Mouse (Mus musculus): ENCODE measurements around the gene Hmgn1. TPM values are rescaled to one million over a fixed set of nuclear protein-coding genes. Genes with fewer than 3 reads are reported as not detected.
"Not testable (repeated sequence)": the region's sequence is repeated elsewhere in the genome, so short reads cannot be mapped to it uniquely, and the experiment has no call there.

Hmgn1 gene
- polyA plus RNA-seq, 1 experiment from 2014 or later: 506 TPM

DNA sequence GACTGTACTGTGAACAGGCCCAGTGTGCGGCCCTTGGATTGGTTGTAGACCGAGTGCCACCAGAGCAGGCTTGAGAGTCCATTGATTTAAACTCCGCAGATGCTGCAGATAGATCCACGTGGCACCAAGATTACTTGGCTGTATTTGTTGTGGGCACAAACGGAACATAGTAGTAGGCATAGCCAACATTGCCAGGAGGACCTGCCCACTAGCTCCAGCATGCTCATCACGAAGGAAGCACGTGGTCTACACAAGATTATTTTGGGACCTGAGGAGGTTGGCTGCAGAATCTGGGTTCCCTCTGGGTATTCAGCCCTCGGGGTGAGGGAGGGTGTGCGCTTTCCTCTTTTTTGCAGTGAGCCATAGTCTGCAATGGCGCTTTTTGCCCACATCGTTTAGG, 29.6 kb upstream of the Hmgn1 start:
- Histone ChIP-seq H3K36me3 (peaks cover 37% of the 10 kb centered on the region), H3K4me2 (no peak overlapping the region), H3K4me3 (no peak overlapping the region), H3K27me3 (replicated peaks) (no peaks in the 10 kb centered on the region), H3K9ac (no peak overlapping the region), H3K9me3 (replicated peaks) (no peaks in the 10 kb centered on the region), H3K4me1 (replicated peaks) (peaks cover 13% of the 10 kb centered on the region), H3K27ac (ENCODE audit: poor library complexity, severe bottlenecking) (no peak overlapping the region)
- ATAC-seq (ENCODE audit: insufficient number of reproducible peaks, low FRiP score): no peak
- WGBS: 88% methylated on average over 11 of the region's 11 CpGs

- no peak overlapping the region for H3K27ac ChIP-seq (ENCODE audit: poor library complexity, severe bottlenecking)
- WGBS: 86% methylated on average over 8 of the region's 8 CpGs
These were observed 28.5 kb upstream of the Hmgn1 start for GRCm38 (mm10) chr16:96156019-96156418.

DNA sequence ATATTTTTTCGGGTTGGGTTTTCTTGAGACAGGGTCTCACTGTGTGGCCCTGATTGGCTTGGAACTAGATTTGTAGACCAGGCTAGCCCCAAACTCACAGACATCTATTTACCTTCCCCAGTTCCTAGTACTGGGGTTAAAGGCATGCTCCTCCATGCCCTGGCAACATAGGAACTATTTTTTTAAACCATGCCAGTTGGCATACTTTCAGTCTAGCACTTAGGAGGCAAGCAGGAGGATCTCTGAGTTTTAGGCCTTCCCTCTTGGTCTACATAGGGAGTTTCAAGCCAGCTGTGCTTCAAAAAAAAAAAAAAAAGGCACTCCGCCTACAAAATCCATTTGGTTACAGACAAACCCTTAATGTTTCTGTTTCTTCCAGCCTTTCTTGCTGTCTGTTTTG, 26.9 kb upstream of the Hmgn1 start:
- peaks cover 38% of the 10 kb centered on the region for H3K36me3 ChIP-seq
- no peak overlapping the region for H3K9ac ChIP-seq
- 85% methylated on average over 2 of the region's 2 CpGs for WGBS
- peaks cover 29% of the 10 kb centered on the region for H3K4me1 ChIP-seq (replicated peaks)
- no peak overlapping the region for H3K4me3 ChIP-seq
- H3K27ac ChIP-seq (ENCODE audit: poor library complexity, severe bottlenecking): no peak overlapping the region
- H3K9me3 ChIP-seq (replicated peaks): no peaks in the 10 kb centered on the region
- no peaks in the 10 kb centered on the region for H3K27me3 ChIP-seq (replicated peaks)
- ATAC-seq (ENCODE audit: insufficient number of reproducible peaks, low FRiP score): no peak
- no peak overlapping the region for H3K4me2 ChIP-seq

More at GRCm38 (mm10) chr16:96156019-96156418, 28.5 kb upstream of the Hmgn1 start:
- Histone ChIP-seq H3K9me3 (replicated peaks) (no peaks in the 10 kb centered on the region), H3K4me1 (replicated peaks) (peaks cover 20% of the 10 kb centered on the region), H3K4me2 (no peak overlapping the region), H3K4me3 (no peak overlapping the region), H3K9ac (no peak overlapping the region), H3K27me3 (replicated peaks) (no peaks in the 10 kb centered on the region), H3K36me3 (peaks cover 38% of the 10 kb centered on the region)
- no peak for ATAC-seq (ENCODE audit: insufficient number of reproducible peaks, low FRiP score)

- Histone ChIP-seq H3K27ac (ENCODE audit: poor library complexity, severe bottlenecking) (peak overlapping the region; percentile 65; the same call in 1 of the 2 replicates), H3K4me2 (no peak overlapping the region), H3K36me3 (peaks cover 34% of the 10 kb centered on the region), H3K4me1 (replicated peaks) (peaks cover 50% of the 10 kb centered on the region), H3K9me3 (replicated peaks) (no peaks in the 10 kb centered on the region), H3K9ac (no peak overlapping the region; the same call in 1 of the 2 replicates), H3K4me3 (no peak overlapping the region), H3K27me3 (replicated peaks) (no peaks in the 10 kb centered on the region)
- 0 out of 2 replicates have a peak, but pooled peaks have one; percentile 19 for ATAC-seq (ENCODE audit: insufficient number of reproducible peaks, low FRiP score)
- WGBS: 19% methylated on average over 9 of the region's 9 CpGs
These were observed 24.0 kb upstream of the Hmgn1 start for GRCm38 (mm10) chr16:96151551-96151950.

- no peak overlapping the region for H3K4me3 ChIP-seq
- peaks cover 34% of the 10 kb centered on the region for H3K36me3 ChIP-seq
- H3K27ac ChIP-seq (ENCODE audit: poor library complexity, severe bottlenecking): peak overlapping the region; percentile 65; the same call in 1 of the 2 replicates
- H3K9ac ChIP-seq: peak overlapping the region; percentile 50
- H3K27me3 ChIP-seq (replicated peaks): no peaks in the 10 kb centered on the region
- WGBS: 30% methylated on average over 4 of the region's 4 CpGs
- no peaks in the 10 kb centered on the region for H3K9me3 ChIP-seq (replicated peaks)
- no peak for ATAC-seq (ENCODE audit: insufficient number of reproducible peaks, low FRiP score)
- peaks cover 56% of the 10 kb centered on the region for H3K4me1 ChIP-seq (replicated peaks)
- no peak overlapping the region for H3K4me2 ChIP-seq
These were observed 23.5 kb upstream of the Hmgn1 start for GRCm38 (mm10) chr16:96150995-96151394.

GRCm38 (mm10) chr16:96149311-96149710, 21.8 kb upstream of the Hmgn1 start:
- Histone ChIP-seq H3K9me3 (replicated peaks) (no peaks in the 10 kb centered on the region), H3K4me3 (no peak overlapping the region), H3K27me3 (replicated peaks) (no peaks in the 10 kb centered on the region), H3K4me1 (replicated peaks) (peaks cover 60% of the 10 kb centered on the region), H3K27ac (ENCODE audit: poor library complexity, severe bottlenecking) (peak overlapping the region; percentile 87), H3K4me2 (peak overlapping the region; percentile 43), H3K36me3 (peaks cover 22% of the 10 kb centered on the region), H3K9ac (peak overlapping the region; percentile 47; the same call in 1 of the 2 replicates)
- 24% methylated on average over 9 of the region's 9 CpGs for WGBS
- 0 out of 2 replicates have a peak, but pooled peaks have one; percentile 10 for ATAC-seq (ENCODE audit: insufficient number of reproducible peaks, low FRiP score)

GRCm38 (mm10) chr16:96148834-96149233, 21.3 kb upstream of the Hmgn1 start:
- Histone ChIP-seq H3K4me3 (no peak overlapping the region), H3K4me1 (replicated peaks) (peaks cover 60% of the 10 kb centered on the region), H3K9ac (peak overlapping the region; percentile 44; the same call in 1 of the 2 replicates), H3K4me2 (peak overlapping the region; percentile 43), H3K27me3 (replicated peaks) (no peaks in the 10 kb centered on the region), H3K36me3 (peaks cover 17% of the 10 kb centered on the region), H3K27ac (ENCODE audit: poor library complexity, severe bottlenecking) (peak overlapping the region; percentile 87), H3K9me3 (replicated peaks) (no peaks in the 10 kb centered on the region)
- no peak for ATAC-seq (ENCODE audit: insufficient number of reproducible peaks, low FRiP score)
- 47% methylated on average over 6 of the region's 6 CpGs for WGBS

- H3K27ac ChIP-seq (ENCODE audit: poor library complexity, severe bottlenecking): peak overlapping the region; percentile 7
- no peaks in the 10 kb centered on the region for H3K27me3 ChIP-seq (replicated peaks)
- H3K9me3 ChIP-seq (replicated peaks): peaks cover 4% of the 10 kb centered on the region; the same call in 1 of the 2 replicates
- no peak for ATAC-seq (ENCODE audit: insufficient number of reproducible peaks, low FRiP score)
- peak overlapping the region; percentile 80 for H3K4me3 ChIP-seq
- 1% methylated on average over 5 of the region's 5 CpGs for WGBS
- peak overlapping the region; percentile 82 for H3K9ac ChIP-seq
- peak overlapping the region; percentile 74 for H3K4me2 ChIP-seq
- peaks cover 51% of the 10 kb centered on the region for H3K4me1 ChIP-seq (replicated peaks)
- no peaks in the 10 kb centered on the region for H3K36me3 ChIP-seq
These were observed 18.3 kb upstream of the Hmgn1 start for GRCm38 (mm10) chr16:96145814-96146213.

- peak within 1 kb of the TSS; percentile 80 for H3K4me3 ChIP-seq
- H3K27me3 ChIP-seq (replicated peaks): no peaks in the 10 kb centered on the region
- peak; percentile 97 for ATAC-seq (ENCODE audit: insufficient number of reproducible peaks, low FRiP score)
- H3K9me3 ChIP-seq (replicated peaks): peaks cover 4% of the 10 kb centered on the region; the same call in 1 of the 2 replicates
- peaks cover 45% of the 10 kb centered on the region for H3K4me1 ChIP-seq (replicated peaks)
- H3K36me3 ChIP-seq: no peaks in the 10 kb centered on the region
- H3K4me2 ChIP-seq: peak within 1 kb of the TSS; percentile 74
- H3K27ac ChIP-seq (ENCODE audit: poor library complexity, severe bottlenecking): peak within 1 kb of the TSS; percentile 7
- peak within 1 kb of the TSS; percentile 82 for H3K9ac ChIP-seq
- under 1% methylated on average over 68 of the region's 68 CpGs for WGBS
These were observed 17.7 kb upstream of the Hmgn1 start, which contains the start of gene Wrb for GRCm38 (mm10) chr16:96145110-96145800. Gene Wrb (plus strand): TSS chr16:96145407.

DNA sequence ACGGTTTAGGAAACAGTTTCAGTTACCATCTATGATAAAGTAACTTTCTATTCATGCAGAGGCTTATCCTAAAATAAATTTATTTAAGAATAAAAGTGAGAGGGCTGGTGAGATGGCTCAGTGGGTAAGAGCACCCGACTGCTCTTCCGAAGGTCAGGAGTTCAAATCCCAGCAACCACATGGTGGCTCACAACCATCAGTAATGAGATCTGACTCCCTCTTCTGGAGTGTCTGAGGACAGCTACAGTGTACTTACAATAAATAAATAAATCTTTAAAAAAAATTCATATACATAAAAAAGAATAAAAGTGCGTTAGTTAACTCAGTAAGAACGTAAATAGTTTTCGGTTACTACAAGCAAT, 17.2 kb upstream of the Hmgn1 start:
- H3K9ac ChIP-seq; H3K36me3 ChIP-seq; H3K27me3 ChIP-seq (replicated peaks); H3K27ac ChIP-seq (ENCODE audit: poor library complexity, severe bottlenecking); H3K9me3 ChIP-seq (replicated peaks): not testable (repeated sequence)
- Histone ChIP-seq H3K4me2 (peak overlapping the region; percentile 5; the same call in 1 of the 2 replicates), H3K4me3 (peak overlapping the region; percentile 80), H3K4me1 (replicated peaks) (peaks cover 41% of the 10 kb centered on the region)
- WGBS: 26% methylated on average over 6 of the region's 6 CpGs
- ATAC-seq (ENCODE audit: insufficient number of reproducible peaks, low FRiP score): peak; percentile 3; the same call in 1 of the 2 replicates

- H3K9me3 ChIP-seq (replicated peaks): no peaks in the 10 kb centered on the region
- peaks cover 33% of the 10 kb centered on the region for H3K36me3 ChIP-seq
- H3K4me1 ChIP-seq (replicated peaks): peaks cover 25% of the 10 kb centered on the region
- no peak for ATAC-seq (ENCODE audit: insufficient number of reproducible peaks, low FRiP score)
- peak overlapping the region; percentile 96 for H3K4me3 ChIP-seq
- 3% methylated on average over 9 of the region's 9 CpGs for WGBS
- peak overlapping the region; percentile 73 for H3K9ac ChIP-seq
- no peaks in the 10 kb centered on the region for H3K27me3 ChIP-seq (replicated peaks)
- peak overlapping the region; percentile 84 for H3K4me2 ChIP-seq
- peak overlapping the region; percentile 93 for H3K27ac ChIP-seq (ENCODE audit: poor library complexity, severe bottlenecking)
These were observed 937 bp upstream of the Hmgn1 start for GRCm38 (mm10) chr16:96128466-96128865.

All from heart, embryonic 12.5 days (tissue).